Mouse (Mus musculus) thymus, adult 2 months (tissue): ENCODE results near the gene Ankrd28.

Source experiments
- CTCF ChIP-seq: fragments of 200-500 bp; IDR thresholded peaks from 2 replicates; pipeline ENCODE4 v1.5.1; 2012; ENCODE audit warnings: mild to moderate bottlenecking, control low read depth, low read length, moderate library complexity, borderline replicate concordance; ENCODE audit not compliant: control insufficient read depth, poor library complexity, insufficient read depth; ENCODE audit errors: extremely low read depth
- POLR2A ChIP-seq: fragments of 200-500 bp; IDR thresholded peaks from 2 replicates; pipeline ENCODE4 v1.6.1; 2012; ENCODE audit warnings: mild to moderate bottlenecking, low read length, control low read depth, moderate library complexity; ENCODE audit not compliant: control insufficient read depth, poor library complexity, insufficient read depth; ENCODE audit errors: extremely low read depth

GRCm38 (mm10) chr14:31652106-31652505, 178.3 kb downstream of the Ankrd28 start:
- no peak for TF ChIP-seq CTCF
- TF ChIP-seq POLR2A = no peak
